In genomic region chr2:168766538-168767361, GRCm38 (mm10) we compare ENCODE assay signal across 8 mouse cellular contexts. TPM values are rescaled to one million over a fixed set of nuclear protein-coding genes. Genes with fewer than 3 reads are reported as not detected.
A peak's percentile ranks its signal among the peaks of the same experiment; 100 is the strongest.
DNase-seq lines count a peak whose midpoint lies in the region; ATAC-seq and TF ChIP-seq lines count a peak whose summit lies in the region.

No protein-coding gene starts in this region.

- ATAC-seq in kidney, embryonic 15.5 days (replicated peaks; ENCODE audit: low FRiP score), result peak; percentile 60; the same call in 1 of the 2 replicates
- ATAC-seq in limb, embryonic 14.5 days (ENCODE audit: low FRiP score, low read depth), result no peak
- 0 out of 2 replicates have a peak, but pooled peaks have one; percentile 38 for ATAC-seq in stomach, embryonic 14.5 days (ENCODE audit: insufficient number of reproducible peaks, insufficient read depth, low FRiP score, low read depth)

- H3K9ac ChIP-seq in kidney, embryonic 15.5 days, result no peak overlapping the region
- peak overlapping the region; percentile 32; the same call in 1 of the 2 replicates for H3K9ac ChIP-seq in limb, embryonic 14.5 days (ENCODE audit: low read depth, low read length, severe bottlenecking)
- peak overlapping the region; percentile 58 for H3K9ac ChIP-seq in stomach, embryonic 14.5 days (replicated peaks; ENCODE audit: low read depth, low read length)

- intact Hi-C loops in heart, postnatal 36 days (cut with DNase I), result loop anchor here (5.0 kb wide), 1 partner anchor 116 kb away; no protein-coding TSS in a partner anchor
- intact Hi-C loops in left cerebral cortex, postnatal 25 days (cut with DNase I), result loop anchor here (5.0 kb wide), 2 partner anchors 76 to 106 kb away; no protein-coding TSS in a partner anchor

- H3K27me3 ChIP-seq in kidney, embryonic 15.5 days, result peaks cover 97% of the 10 kb centered on the region
- H3K27me3 ChIP-seq in embryonic facial prominence, embryonic 10.5 days (replicated peaks; ENCODE audit: low read depth, poor library complexity, severe bottlenecking), result peaks cover 33% of the 10 kb centered on the region
- peaks cover 75% of the 10 kb centered on the region for H3K27me3 ChIP-seq in limb, embryonic 14.5 days (ENCODE audit: control insufficient read depth, insufficient read depth, low read length)
- 0 out of 2 replicates have a peak, but pooled peaks cover 7% of the 10 kb centered on the region for H3K27me3 ChIP-seq in stomach, embryonic 14.5 days (ENCODE audit: control insufficient read depth, insufficient read depth, low read length)

- no peak for DNase-seq in kidney, adult 18-20 months
- peak; percentile 88 for DNase-seq in embryonic facial prominence, embryonic 10.5 days (ENCODE audit: low spot score)
- DNase-seq in heart, postnatal 36 days, result peak; percentile 14 to 47
- DNase-seq in limb, embryonic 14.5 days (ENCODE audit: low spot score), result peak; percentile 32
- no peak for DNase-seq in urinary bladder, postnatal 14 days (ENCODE audit: low spot score)
- no peak for DNase-seq in left cerebral cortex, postnatal 25 days (ENCODE audit: low spot score in 2 of 2)

- peak overlapping the region; percentile 86 for H3K4me2 ChIP-seq in kidney, embryonic 15.5 days
- H3K4me2 ChIP-seq in limb, embryonic 14.5 days (replicated peaks; ENCODE audit: low read depth, low read length, severe bottlenecking), result peak overlapping the region; percentile 97
- H3K4me2 ChIP-seq in stomach, embryonic 14.5 days (replicated peaks; ENCODE audit: low read depth, low read length), result peak overlapping the region; percentile 99

- WGBS in kidney, embryonic 15.5 days, result under 1% methylated on average over 52 of the region's 52 CpGs
- under 1% methylated on average over 52 of the region's 52 CpGs for WGBS in embryonic facial prominence, embryonic 10.5 days
- under 1% methylated on average over 47 of the region's 52 CpGs for WGBS in limb, embryonic 14.5 days
- WGBS in stomach, embryonic 14.5 days, result under 1% methylated on average over 51 of the region's 52 CpGs

- no peak overlapping the region for H3K27ac ChIP-seq in kidney, embryonic 15.5 days
- H3K27ac ChIP-seq in embryonic facial prominence, embryonic 10.5 days (replicated peaks), result peak overlapping the region; percentile 96
- no peak overlapping the region for H3K27ac ChIP-seq in limb, embryonic 14.5 days (replicated peaks; ENCODE audit: low read depth, low read length)
- peak overlapping the region; percentile 61; the same call in 1 of the 2 replicates for H3K27ac ChIP-seq in stomach, embryonic 14.5 days (ENCODE audit: low read length)

- no peak for TF ChIP-seq POLR2A in limb, embryonic 14.5 days (IDR thresholded peaks at IDR 0.05; ENCODE audit: borderline replicate concordance, extremely low read depth, insufficient read depth, insufficient read length)

- H3K36me3 ChIP-seq in kidney, embryonic 15.5 days, result no peaks in the 10 kb centered on the region
- H3K36me3 ChIP-seq in embryonic facial prominence, embryonic 10.5 days (replicated peaks), result no peaks in the 10 kb centered on the region
- no peaks in the 10 kb centered on the region for H3K36me3 ChIP-seq in limb, embryonic 14.5 days (ENCODE audit: control insufficient read depth, insufficient read depth, low read length)
- H3K36me3 ChIP-seq in stomach, embryonic 14.5 days (ENCODE audit: control insufficient read depth, insufficient read depth, low read length), result no peaks in the 10 kb centered on the region

- H3K4me1 ChIP-seq in kidney, embryonic 15.5 days, result peaks cover 35% of the 10 kb centered on the region
- peaks cover 57% of the 10 kb centered on the region for H3K4me1 ChIP-seq in embryonic facial prominence, embryonic 10.5 days
- H3K4me1 ChIP-seq in limb, embryonic 14.5 days (ENCODE audit: control insufficient read depth, insufficient read depth, low read length), result peaks cover 11% of the 10 kb centered on the region
- peaks cover 15% of the 10 kb centered on the region for H3K4me1 ChIP-seq in stomach, embryonic 14.5 days (ENCODE audit: control insufficient read depth, insufficient read depth, low read length)

- no peaks in the 10 kb centered on the region for H3K9me3 ChIP-seq in kidney, embryonic 15.5 days (replicated peaks)
- no peaks in the 10 kb centered on the region for H3K9me3 ChIP-seq in embryonic facial prominence, embryonic 10.5 days
- no peaks in the 10 kb centered on the region for H3K9me3 ChIP-seq in limb, embryonic 14.5 days (ENCODE audit: control insufficient read depth, low read length)
- no peaks in the 10 kb centered on the region for H3K9me3 ChIP-seq in stomach, embryonic 14.5 days (ENCODE audit: control insufficient read depth, low read depth, low read length)

- H3K4me3 ChIP-seq in kidney, embryonic 15.5 days (replicated peaks), result peak overlapping the region; percentile 47
- H3K4me3 ChIP-seq in embryonic facial prominence, embryonic 10.5 days, result peak overlapping the region; percentile 91
- peak overlapping the region; percentile 43 for H3K4me3 ChIP-seq in limb, embryonic 14.5 days (replicated peaks; ENCODE audit: low read length)
- peak overlapping the region; percentile 57 for H3K4me3 ChIP-seq in stomach, embryonic 14.5 days (ENCODE audit: low read depth, low read length)

RNA-seq across cellular contexts. Expression of gene Sall4, which starts 1.0 kb away (rescaled TPM):
- 0.09 and 0.35 TPM in 2 replicates for polyA plus RNA-seq in kidney, embryonic 15.5 days (2015; fragmentation: Nextera tagmentation; extraction: Ambion mirVana)
- 34.6 and 50.1 TPM in 2 replicates for polyA plus RNA-seq in embryonic facial prominence, embryonic 10.5 days (2016; fragmentation: Nextera tagmentation; extraction: Ambion mirVana)
- total RNA-seq in heart, postnatal 36 days (2021), result 1 to 10 TPM; 2.4 to 3.4 TPM
- 0.24 and 0.31 TPM in 2 replicates for polyA plus RNA-seq in limb, embryonic 14.5 days (2012; rRNA removed)
- polyA plus RNA-seq in limb, embryonic 14.5 days (2014; fragmentation: Nextera tagmentation; extraction: Ambion mirVana), result 0.34 and 1.2 TPM in 2 replicates
- 0.91 and 2.1 TPM in 2 replicates for polyA plus RNA-seq in stomach, embryonic 14.5 days (2014; fragmentation: Nextera tagmentation; extraction: Ambion mirVana)
- total RNA-seq in left cerebral cortex, postnatal 25 days (2021), result under 1 TPM; 0.25 to 0.32 TPM

RNA-seq across cellular contexts. Expression of gene Atp9a, which starts 24.5 kb away (rescaled TPM):
- polyA plus RNA-seq in kidney, embryonic 15.5 days (2015; fragmentation: Nextera tagmentation; extraction: Ambion mirVana), result 10.2 and 10.7 TPM in 2 replicates
- 9.3 and 9.4 TPM in 2 replicates for polyA plus RNA-seq in embryonic facial prominence, embryonic 10.5 days (2016; fragmentation: Nextera tagmentation; extraction: Ambion mirVana)
- total RNA-seq in heart, postnatal 36 days (2021), result 10 to 100 TPM; 46.1 to 54.3 TPM
- polyA plus RNA-seq in limb, embryonic 14.5 days (2012; rRNA removed), result 53.6 and 66.8 TPM in 2 replicates
- 28.0 and 31.2 TPM in 2 replicates for polyA plus RNA-seq in limb, embryonic 14.5 days (2014; fragmentation: Nextera tagmentation; extraction: Ambion mirVana)
- polyA plus RNA-seq in stomach, embryonic 14.5 days (2014; fragmentation: Nextera tagmentation; extraction: Ambion mirVana), result 12.6 and 14.3 TPM in 2 replicates
- total RNA-seq in left cerebral cortex, postnatal 25 days (2021), result 100 to 1,000 TPM; 405 to 417 TPM

Comparison
In these comparisons a context has a peak if more than half of its experiments do, and no peak if none do; other contexts are left out.
1. H3K27ac ChIP-seq: peak in embryonic facial prominence, embryonic 10.5 days (single experiment) and stomach, embryonic 14.5 days (single experiment); none in kidney, embryonic 15.5 days (single experiment) and limb, embryonic 14.5 days (single experiment).
2. DNase-seq: peak in embryonic facial prominence, embryonic 10.5 days (single experiment), heart, postnatal 36 days (2 of 2) and limb, embryonic 14.5 days (single experiment); none in kidney, adult 18-20 months (single experiment), urinary bladder, postnatal 14 days (single experiment) and left cerebral cortex, postnatal 25 days (0 of 2).
3. RNA of gene Sall4, which starts 1.0 kb away (polyA plus RNA-seq): 34.6 to 50.1 TPM in embryonic facial prominence, embryonic 10.5 days; 0.91 to 2.1 TPM in stomach, embryonic 14.5 days, 0.09 to 0.35 TPM in kidney, embryonic 15.5 days and 0.24 to 1.2 TPM in limb, embryonic 14.5 days; every median in the first group is over 10 times any median in the second.
4. Peak in every context shown above with its lines, with median percentiles within 50 percentile points of each other: H3K4me2 ChIP-seq and H3K4me3 ChIP-seq.